Mouse (Mus musculus) stomach, embryonic 14.5 days (tissue): ENCODE measurements around the gene Efcab14. TPM values are rescaled to one million over a fixed set of nuclear protein-coding genes. Genes with fewer than 3 reads are reported as not detected.

Source experiments
- ATAC-seq: fragments of 200-750 bp; cut with Nextera tagmentation; 2 replicates; pipeline ENCODE4 v1.8.0; 2017; ENCODE audit warnings: low read depth, moderate TSS enrichment; ENCODE audit not compliant: insufficient number of reproducible peaks, insufficient read depth, low FRiP score
- H3K27ac ChIP-seq: fragments of 300-500 bp; sonication (generic); 2 replicates; pipeline ENCODE4 v1.5.1; 2014; ENCODE audit warnings: mild to moderate bottlenecking, low read length, moderate library complexity, mixed read lengths
- H3K27me3 ChIP-seq: fragments of 300-500 bp; sonication (generic); 2 replicates; pipeline ENCODE4 v1.6.1; 2014; ENCODE audit warnings: low read length, control low read depth, mixed read lengths; ENCODE audit not compliant: control insufficient read depth, insufficient read depth
- H3K36me3 ChIP-seq: fragments of 300-500 bp; sonication (generic); 2 replicates; pipeline ENCODE4 v1.6.1; 2014; ENCODE audit warnings: mild to moderate bottlenecking, control low read depth, low read length, moderate library complexity, mixed read lengths; ENCODE audit not compliant: control insufficient read depth, insufficient read depth
- H3K4me1 ChIP-seq: fragments of 300-500 bp; sonication (generic); 2 replicates; pipeline ENCODE4 v1.6.1; 2014; ENCODE audit warnings: low read length, control low read depth, mixed read lengths; ENCODE audit not compliant: control insufficient read depth, insufficient read depth
- H3K4me2 ChIP-seq: fragments of 300-500 bp; sonication (generic); replicated peaks from 2 replicates; pipeline ENCODE4 v1.6.1; 2014; ENCODE audit warnings: low read depth, low read length, control low read depth
- H3K4me3 ChIP-seq: fragments of 300-500 bp; sonication (generic); 2 replicates; pipeline ENCODE4 v1.5.1; 2014; ENCODE audit warnings: low read depth, low read length, control low read depth
- H3K9ac ChIP-seq: fragments of 300-500 bp; sonication (generic); replicated peaks from 2 replicates; pipeline ENCODE4 v1.6.1; 2014; ENCODE audit warnings: low read depth, mild to moderate bottlenecking, control low read depth, low read length, moderate library complexity, mixed read lengths
- H3K9me3 ChIP-seq: fragments of 300-500 bp; sonication (generic); 2 replicates; pipeline ENCODE4 v1.6.1; 2016; ENCODE audit warnings: low read depth, low read length, control low read depth; ENCODE audit not compliant: control insufficient read depth
- whole genome bisulfite sequencing: fragments of 180-500 bp; shearing (Covaris S2); extraction: QIAGEN DNeasy Blood & Tissue Kit; methylation state at CpG from one replicate; pipeline ENCODE4 v1.1.7; 2014; 5-methylcytosine and 5-hydroxymethylcytosine counted together
- polyA plus RNA-seq: library from polyadenylated mRNA; unstranded; fragments of >200 nt; fragmentation: Nextera tagmentation; extraction: Ambion mirVana; gene quantifications from 2 replicates; pipeline ENCODE4 v1.2.1, GENCODE M21; 2014

Efcab14 gene
- polyA plus RNA-seq, 1 experiment from 2014 or later, result 55.7 TPM

GRCm38 (mm10) chr4:115733746-115734145 is 3.8 kb upstream of the Efcab14 start:
- Histone ChIP-seq H3K9me3 (no peaks in the 10 kb centered on the region), H3K27me3 (no peaks in the 10 kb centered on the region), H3K36me3 (no peaks in the 10 kb centered on the region), H3K4me1 (peaks cover 5% of the 10 kb centered on the region), H3K27ac (no peak overlapping the region), H3K4me2 (no peak overlapping the region), H3K4me3 (no peak overlapping the region), H3K9ac (no peak overlapping the region)
- WGBS, result 71% methylated on average over 5 of the region's 5 CpGs
- ATAC-seq, result no peak; the same call in 1 of the 2 replicates

- no peak overlapping the region for H3K27ac ChIP-seq
- ATAC-seq, result no peak
- H3K9ac ChIP-seq, result no peak overlapping the region
- no peak overlapping the region for H3K4me3 ChIP-seq
- H3K4me2 ChIP-seq, result no peak overlapping the region
- no peaks in the 10 kb centered on the region for H3K9me3 ChIP-seq
- H3K36me3 ChIP-seq, result no peaks in the 10 kb centered on the region; the same call in 1 of the 2 replicates
- no peaks in the 10 kb centered on the region for H3K27me3 ChIP-seq
- WGBS, result 58% methylated on average over 4 of the region's 4 CpGs
- H3K4me1 ChIP-seq, result peaks cover 14% of the 10 kb centered on the region
These were observed 2.7 kb upstream of the Efcab14 start for GRCm38 (mm10) chr4:115734867-115735266.

GRCm38 (mm10) chr4:115738481-115738985 is 989 bp downstream of the Efcab14 start:
- Histone ChIP-seq H3K27me3 (no peaks in the 10 kb centered on the region), H3K9ac (peak overlapping the region; percentile 54), H3K4me1 (peaks cover 14% of the 10 kb centered on the region), H3K9me3 (no peaks in the 10 kb centered on the region), H3K4me2 (peak overlapping the region; percentile 55), H3K27ac (no peak overlapping the region), H3K4me3 (peak overlapping the region; percentile 71), H3K36me3 (peaks cover 10% of the 10 kb centered on the region)
- ATAC-seq, result no peak
- 41% methylated on average over 13 of the region's 13 CpGs for WGBS

- Histone ChIP-seq H3K9me3 (no peaks in the 10 kb centered on the region), H3K27me3 (no peaks in the 10 kb centered on the region), H3K4me3 (no peak overlapping the region), H3K9ac (no peak overlapping the region), H3K4me2 (no peak overlapping the region), H3K36me3 (peaks cover 10% of the 10 kb centered on the region), H3K27ac (no peak overlapping the region), H3K4me1 (peaks cover 14% of the 10 kb centered on the region)
- ATAC-seq, result no peak
These were observed 5.1 kb downstream of the Efcab14 start for GRCm38 (mm10) chr4:115742658-115743057.

GRCm38 (mm10) chr4:115743096-115743495 is 5.6 kb downstream of the Efcab14 start:
- Histone ChIP-seq H3K27me3 (no peaks in the 10 kb centered on the region), H3K9me3 (no peaks in the 10 kb centered on the region), H3K4me1 (peaks cover 14% of the 10 kb centered on the region), H3K4me2 (no peak overlapping the region), H3K27ac (no peak overlapping the region), H3K36me3 (peaks cover 10% of the 10 kb centered on the region), H3K9ac (no peak overlapping the region), H3K4me3 (no peak overlapping the region)
- no peak for ATAC-seq
- WGBS, result 89% methylated on average over 4 of the region's 4 CpGs

GRCm38 (mm10) chr4:115748181-115748580 is 10.6 kb downstream of the Efcab14 start:
- Histone ChIP-seq H3K27me3 (no peaks in the 10 kb centered on the region), H3K4me1 (no peaks in the 10 kb centered on the region), H3K27ac (no peak overlapping the region), H3K4me2 (no peak overlapping the region), H3K36me3 (peaks cover 12% of the 10 kb centered on the region), H3K9me3 (no peaks in the 10 kb centered on the region), H3K4me3 (no peak overlapping the region), H3K9ac (no peak overlapping the region)
- 59% methylated on average over 1 of the region's 1 CpGs for WGBS
- ATAC-seq, result no peak

- ATAC-seq, result no peak
- Histone ChIP-seq H3K9me3 (no peaks in the 10 kb centered on the region), H3K27me3 (no peaks in the 10 kb centered on the region), H3K4me3 (no peak overlapping the region), H3K4me1 (no peaks in the 10 kb centered on the region), H3K27ac (no peak overlapping the region), H3K4me2 (no peak overlapping the region), H3K9ac (no peak overlapping the region), H3K36me3 (peaks cover 12% of the 10 kb centered on the region)
- 72% methylated on average over 1 of the region's 1 CpGs for WGBS
These were observed 11.8 kb downstream of the Efcab14 start for GRCm38 (mm10) chr4:115749336-115749735.

- Histone ChIP-seq H3K27me3 (no peaks in the 10 kb centered on the region), H3K4me3 (no peak overlapping the region), H3K36me3 (peaks cover 13% of the 10 kb centered on the region), H3K27ac (no peak overlapping the region), H3K9me3 (no peaks in the 10 kb centered on the region), H3K9ac (no peak overlapping the region), H3K4me1 (no peaks in the 10 kb centered on the region), H3K4me2 (no peak overlapping the region)
- no peak for ATAC-seq
- 94% methylated on average over 3 of the region's 3 CpGs for WGBS
These were observed 16.6 kb downstream of the Efcab14 start for GRCm38 (mm10) chr4:115754101-115754500.

- peaks cover 13% of the 10 kb centered on the region for H3K36me3 ChIP-seq
- 98% methylated on average over 1 of the region's 1 CpGs for WGBS
- H3K27me3 ChIP-seq, result no peaks in the 10 kb centered on the region
These were observed 17.3 kb downstream of the Efcab14 start for GRCm38 (mm10) chr4:115754851-115755250.

More at GRCm38 (mm10) chr4:115754851-115755250, 17.3 kb downstream of the Efcab14 start:
- no peak overlapping the region for H3K4me2 ChIP-seq
- no peaks in the 10 kb centered on the region for H3K9me3 ChIP-seq
- H3K4me1 ChIP-seq, result no peaks in the 10 kb centered on the region
- no peak overlapping the region for H3K4me3 ChIP-seq
- no peak for ATAC-seq
- no peak overlapping the region for H3K9ac ChIP-seq
- no peak overlapping the region for H3K27ac ChIP-seq
